Mouse (Mus musculus) midbrain, embryonic 16.5 days (tissue): ENCODE measurements at regions not wholly inside any gene's neighbourhood (a gene's known extent, or its start where the extent isn't known, plus 50 kb on each side); places are given as distances from the start of the nearest gene placed in this dataset.

Experiments
- ATAC-seq: fragments of 200-750 bp; cut with Nextera tagmentation; 2 replicates; pipeline ENCODE4 v1.8.0; 2017; ENCODE audit warnings: moderate TSS enrichment
- H3K27ac ChIP-seq: fragments of 300-500 bp; sonication (generic); 2 replicates; pipeline ENCODE4 v1.5.1; 2014; ENCODE audit warnings: mild to moderate bottlenecking, low read length, mixed read lengths
- H3K27me3 ChIP-seq: fragments of 300-500 bp; sonication (generic); 2 replicates; pipeline ENCODE4 v1.6.1; 2014; ENCODE audit warnings: low read depth, low read length, mixed read lengths; ENCODE audit not compliant: control insufficient read depth, insufficient read depth
- H3K36me3 ChIP-seq: fragments of 300-500 bp; sonication (generic); 2 replicates; pipeline ENCODE4 v1.6.1; 2014; ENCODE audit warnings: mild to moderate bottlenecking, low read length, moderate library complexity, mixed read lengths; ENCODE audit not compliant: control insufficient read depth, insufficient read depth
- H3K4me1 ChIP-seq: fragments of 300-500 bp; sonication (generic); 2 replicates; pipeline ENCODE4 v1.6.1; 2014; ENCODE audit warnings: mild to moderate bottlenecking, low read length, mixed read lengths; ENCODE audit not compliant: control insufficient read depth, insufficient read depth
- H3K4me2 ChIP-seq: fragments of 300-500 bp; sonication (generic); 2 replicates; pipeline ENCODE4 v1.6.1; 2014; ENCODE audit warnings: mild to moderate bottlenecking, low read length, mixed read lengths
- H3K4me3 ChIP-seq: fragments of 300-500 bp; sonication (generic); 2 replicates; pipeline ENCODE4 v1.5.1; 2014; ENCODE audit warnings: low read depth, mild to moderate bottlenecking, low read length, moderate library complexity, mixed read lengths
- H3K9ac ChIP-seq: fragments of 300-500 bp; sonication (generic); 2 replicates; pipeline ENCODE4 v1.6.1; 2014; ENCODE audit warnings: low read depth, low read length, mixed read lengths
- H3K9me3 ChIP-seq: fragments of 300-500 bp; sonication (generic); replicated peaks from 2 replicates; pipeline ENCODE4 v1.6.1; 2014; ENCODE audit warnings: mild to moderate bottlenecking, low read length, mixed read lengths; ENCODE audit not compliant: control insufficient read depth, poor library complexity, severe bottlenecking
- WGBS: fragments of 180-500 bp; shearing (Covaris S2); extraction: QIAGEN DNeasy Blood & Tissue Kit; methylation state at CpG from one replicate; pipeline ENCODE4 v1.1.7; 2014; 5-methylcytosine and 5-hydroxymethylcytosine counted together

- 85% methylated on average over 6 of the region's 6 CpGs for WGBS
Measured at GRCm38 (mm10) chr15:36403336-36404119, 604.0 kb downstream of the Zfp706 start.

GRCm38 (mm10) chr15:36402051-36402450 lies 605.5 kb downstream of the Zfp706 start:
- no peak for ATAC-seq
- 86% methylated on average over 1 of the region's 1 CpGs for WGBS
- Histone ChIP-seq H3K4me3 (no peak overlapping the region), H3K27ac (no peak overlapping the region), H3K9ac (no peak overlapping the region), H3K27me3 (no peaks in the 10 kb centered on the region), H3K36me3 (no peaks in the 10 kb centered on the region), H3K9me3 (no peaks in the 10 kb centered on the region), H3K4me1 (peaks cover 8% of the 10 kb centered on the region), H3K4me2 (no peak overlapping the region)

More at GRCm38 (mm10) chr15:36403336-36404119, 604.0 kb downstream of the Zfp706 start:
- no peak overlapping the region for H3K9ac ChIP-seq
- no peaks in the 10 kb centered on the region for H3K27me3 ChIP-seq
- H3K27ac ChIP-seq, result no peak overlapping the region
- peaks cover 8% of the 10 kb centered on the region; the same call in 1 of the 2 replicates for H3K4me1 ChIP-seq
- no peak overlapping the region for H3K4me3 ChIP-seq
- no peak overlapping the region for H3K4me2 ChIP-seq
- H3K9me3 ChIP-seq, result no peaks in the 10 kb centered on the region
- ATAC-seq, result no peak
- H3K36me3 ChIP-seq, result no peaks in the 10 kb centered on the region

- Histone ChIP-seq H3K27ac (no peak overlapping the region), H3K27me3 (no peaks in the 10 kb centered on the region), H3K4me1 (peaks cover 8% of the 10 kb centered on the region), H3K36me3 (no peaks in the 10 kb centered on the region), H3K4me3 (no peak overlapping the region), H3K9me3 (no peaks in the 10 kb centered on the region), H3K4me2 (no peak overlapping the region), H3K9ac (no peak overlapping the region)
- no peak for ATAC-seq
- WGBS, result 32% methylated on average over 9 of the region's 9 CpGs
Measured at GRCm38 (mm10) chr15:36400311-36400840, 607.2 kb downstream of the Zfp706 start.

- Histone ChIP-seq H3K27ac (no peak overlapping the region), H3K9me3 (no peaks in the 10 kb centered on the region), H3K4me3 (no peak overlapping the region), H3K4me1 (peaks cover 8% of the 10 kb centered on the region), H3K27me3 (no peaks in the 10 kb centered on the region), H3K9ac (no peak overlapping the region), H3K4me2 (no peak overlapping the region), H3K36me3 (no peaks in the 10 kb centered on the region)
- WGBS, result 51% methylated on average over 7 of the region's 7 CpGs
- ATAC-seq, result peak; percentile 26; the same call in 1 of the 2 replicates
Measured at GRCm38 (mm10) chr15:36399355-36400012, 608.1 kb downstream of the Zfp706 start.

- H3K4me1 ChIP-seq, result peaks cover 8% of the 10 kb centered on the region
- no peak overlapping the region for H3K9ac ChIP-seq
- no peaks in the 10 kb centered on the region for H3K27me3 ChIP-seq
- no peaks in the 10 kb centered on the region for H3K9me3 ChIP-seq
- H3K4me3 ChIP-seq, result no peak overlapping the region
- peak overlapping the region; percentile 41; the same call in 1 of the 2 replicates for H3K27ac ChIP-seq
- peak; percentile 75 for ATAC-seq
- no peak overlapping the region for H3K4me2 ChIP-seq
- 59% methylated on average over 9 of the region's 9 CpGs for WGBS
- no peaks in the 10 kb centered on the region for H3K36me3 ChIP-seq
Measured at GRCm38 (mm10) chr15:36398099-36398982, 609.2 kb downstream of the Zfp706 start.

- H3K9me3 ChIP-seq, result no peaks in the 10 kb centered on the region
- H3K36me3 ChIP-seq, result no peaks in the 10 kb centered on the region
- H3K4me1 ChIP-seq, result peaks cover 8% of the 10 kb centered on the region
- no peaks in the 10 kb centered on the region for H3K27me3 ChIP-seq
- H3K9ac ChIP-seq, result no peak overlapping the region
- no peak overlapping the region for H3K27ac ChIP-seq
- H3K4me3 ChIP-seq, result no peak overlapping the region
- WGBS, result 93% methylated on average over 6 of the region's 6 CpGs
- ATAC-seq, result no peak
- H3K4me2 ChIP-seq, result no peak overlapping the region
Measured at GRCm38 (mm10) chr15:36396791-36397190, 610.8 kb downstream of the Zfp706 start.

GRCm38 (mm10) chr15:36396245-36396644 lies 611.3 kb downstream of the Zfp706 start:
- no peaks in the 10 kb centered on the region for H3K27me3 ChIP-seq
- ATAC-seq, result no peak
- no peak overlapping the region for H3K4me2 ChIP-seq
- H3K4me1 ChIP-seq, result peaks cover 8% of the 10 kb centered on the region
- no peak overlapping the region for H3K9ac ChIP-seq
- 72% methylated on average over 2 of the region's 2 CpGs for WGBS
- H3K4me3 ChIP-seq, result no peak overlapping the region
- H3K9me3 ChIP-seq, result no peaks in the 10 kb centered on the region
- no peak overlapping the region for H3K27ac ChIP-seq
- H3K36me3 ChIP-seq, result no peaks in the 10 kb centered on the region

GRCm38 (mm10) chr15:36395672-36396050 lies 611.9 kb downstream of the Zfp706 start:
- 76% methylated on average over 4 of the region's 4 CpGs for WGBS
- no peaks in the 10 kb centered on the region for H3K36me3 ChIP-seq
- no peak overlapping the region for H3K4me3 ChIP-seq
- H3K27me3 ChIP-seq, result no peaks in the 10 kb centered on the region
- H3K4me1 ChIP-seq, result peaks cover 8% of the 10 kb centered on the region
- no peak overlapping the region for H3K4me2 ChIP-seq
- no peak for ATAC-seq
- H3K9ac ChIP-seq, result no peak overlapping the region
- H3K9me3 ChIP-seq, result no peaks in the 10 kb centered on the region
- H3K27ac ChIP-seq, result no peak overlapping the region
